21 mouse cellular contexts compared by ENCODE assay signal in the genomic region with DNA sequence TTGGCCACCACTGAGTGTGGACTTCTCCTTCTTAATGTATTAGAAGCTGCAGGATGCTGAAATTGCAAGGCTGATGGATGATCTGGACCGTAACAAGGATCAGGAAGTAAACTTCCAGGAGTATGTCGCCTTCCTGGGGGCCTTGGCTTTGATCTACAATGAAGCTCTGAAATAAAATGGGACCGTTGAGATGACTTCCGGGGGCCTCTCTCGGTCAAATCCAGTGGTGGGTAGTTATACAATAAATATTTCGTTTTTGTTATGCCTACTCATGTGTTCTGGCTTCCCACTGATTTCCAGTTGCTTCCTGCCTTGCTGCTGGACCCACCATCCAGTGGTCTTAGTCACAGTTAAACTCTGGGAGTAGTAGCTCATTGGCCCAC. TPM values are rescaled to one million over a fixed set of nuclear protein-coding genes. Genes with fewer than 3 reads are reported as not detected.
DNase-seq lines count a peak whose midpoint lies in the region; ATAC-seq and TF ChIP-seq lines count a peak whose summit lies in the region.
"Had no signal": no experiment of that assay in that cellular context is flagged by ENCODE, and none has a peak within 500 bp of the region (broad histone marks: within the 10 kb centered on the region; RNA-seq: fewer than 3 reads in every experiment).

No protein-coding gene starts in this region.

- peak overlapping the region; percentile 4; the same call in 1 of the 2 replicates for H3K4me2 ChIP-seq in heart, embryonic 16.5 days (ENCODE audit: low read depth, low read length)
- H3K4me2 ChIP-seq in lung, embryonic 14.5 days = peak overlapping the region; percentile 67
- H3K4me2 ChIP-seq in embryonic facial prominence, embryonic 14.5 days (ENCODE audit: low read depth, low read length) = peak overlapping the region; percentile 75
- peak overlapping the region; percentile 69 for H3K4me2 ChIP-seq in stomach, embryonic 14.5 days (replicated peaks; ENCODE audit: low read depth, low read length)
- H3K4me2 ChIP-seq: hindbrain, embryonic 12.5 days had no signal

- H3K9me3 ChIP-seq in heart, embryonic 16.5 days (replicated peaks; ENCODE audit: control insufficient read depth, low read length) = no peaks in the 10 kb centered on the region
- H3K9me3 ChIP-seq in lung, embryonic 14.5 days (ENCODE audit: low read depth, low read length) = no peaks in the 10 kb centered on the region
- H3K9me3 ChIP-seq in embryonic facial prominence, embryonic 14.5 days (ENCODE audit: control insufficient read depth, low read length) = 0 out of 2 replicates have a peak, but pooled peaks cover 3% of the 10 kb centered on the region
- no peaks in the 10 kb centered on the region; the same call in 1 of the 2 replicates for H3K9me3 ChIP-seq in stomach, embryonic 14.5 days (ENCODE audit: control insufficient read depth, low read depth, low read length)
- H3K9me3 ChIP-seq: hindbrain, embryonic 12.5 days; midbrain, embryonic 10.5 days; neural tube, embryonic 12.5 days had no signal

- no peaks in the 10 kb centered on the region for H3K36me3 ChIP-seq in heart, embryonic 16.5 days (ENCODE audit: control insufficient read depth, insufficient read depth)
- no peaks in the 10 kb centered on the region for H3K36me3 ChIP-seq in lung, embryonic 14.5 days (ENCODE audit: insufficient read depth)
- H3K36me3 ChIP-seq in embryonic facial prominence, embryonic 14.5 days (ENCODE audit: control insufficient read depth, insufficient read depth, low read length) = no peaks in the 10 kb centered on the region
- H3K36me3 ChIP-seq in stomach, embryonic 14.5 days (ENCODE audit: control insufficient read depth, insufficient read depth, low read length) = no peaks in the 10 kb centered on the region
- H3K36me3 ChIP-seq: hindbrain, embryonic 12.5 days; midbrain, embryonic 10.5 days; neural tube, embryonic 12.5 days had no signal

- no peak for TF ChIP-seq CTCF in lung, embryonic 14.5 days (IDR thresholded peaks at IDR 0.05; ENCODE audit: low read depth)

- no peak for ATAC-seq in heart, embryonic 16.5 days (replicated peaks; ENCODE audit: extremely low read depth, insufficient read depth, low FRiP score)
- ATAC-seq in lung, embryonic 14.5 days (ENCODE audit: insufficient read depth) = no peak
- ATAC-seq in embryonic facial prominence, embryonic 14.5 days (ENCODE audit: low read depth) = no peak
- no peak for ATAC-seq in stomach, embryonic 14.5 days (ENCODE audit: insufficient number of reproducible peaks, insufficient read depth, low FRiP score, low read depth)

- H3K4me1 ChIP-seq in heart, embryonic 16.5 days (ENCODE audit: control insufficient read depth, insufficient read depth, low read length) = peaks cover 10% of the 10 kb centered on the region
- H3K4me1 ChIP-seq in lung, embryonic 14.5 days (ENCODE audit: insufficient read depth) = no peaks in the 10 kb centered on the region; the same call in 1 of the 2 replicates
- H3K4me1 ChIP-seq in embryonic facial prominence, embryonic 14.5 days (ENCODE audit: control insufficient read depth, insufficient read depth, low read length) = peaks cover 20% of the 10 kb centered on the region
- peaks cover 16% of the 10 kb centered on the region; the same call in 1 of the 2 replicates for H3K4me1 ChIP-seq in stomach, embryonic 14.5 days (ENCODE audit: control insufficient read depth, insufficient read depth, low read length)

- DNase-seq in heart, postnatal 4 days = no peak
- no peak for DNase-seq in lung, embryonic 14.5 days
- no peak for DNase-seq in lung, postnatal 10 days
- DNase-seq in embryonic facial prominence, embryonic 14.5 days (ENCODE audit: low spot score) = no peak
- no peak for DNase-seq in thymus, postnatal 4 days
- DNase-seq: adrenal gland, postnatal 36 days; cerebellum, adult 11-12 months; kidney, postnatal 25 days; spleen, adult 18-20 months; thymus, adult 2 months had no signal

- H3K27me3 ChIP-seq in heart, embryonic 16.5 days (ENCODE audit: control insufficient read depth, insufficient read depth, low read length) = no peaks in the 10 kb centered on the region
- H3K27me3 ChIP-seq in lung, embryonic 14.5 days (ENCODE audit: insufficient read depth, low read length) = no peaks in the 10 kb centered on the region
- H3K27me3 ChIP-seq in embryonic facial prominence, embryonic 14.5 days (replicated peaks; ENCODE audit: control insufficient read depth, insufficient read depth, low read length) = no peaks in the 10 kb centered on the region
- no peaks in the 10 kb centered on the region for H3K27me3 ChIP-seq in stomach, embryonic 14.5 days (ENCODE audit: control insufficient read depth, insufficient read depth, low read length)

- no peak overlapping the region for H3K27ac ChIP-seq in heart, embryonic 16.5 days (ENCODE audit: low read length)
- H3K27ac ChIP-seq in lung, embryonic 14.5 days (ENCODE audit: low read depth) = no peak overlapping the region
- H3K27ac ChIP-seq in embryonic facial prominence, embryonic 14.5 days (replicated peaks; ENCODE audit: low read depth, low read length) = no peak overlapping the region
- peak overlapping the region; percentile 80 for H3K27ac ChIP-seq in stomach, embryonic 14.5 days (ENCODE audit: low read length)
- H3K27ac ChIP-seq: hindbrain, embryonic 12.5 days; midbrain, embryonic 10.5 days; neural tube, embryonic 12.5 days had no signal

- H3K9ac ChIP-seq in heart, embryonic 16.5 days (ENCODE audit: low read length) = no peak overlapping the region
- H3K9ac ChIP-seq in lung, embryonic 14.5 days = no peak overlapping the region
- H3K9ac ChIP-seq in embryonic facial prominence, embryonic 14.5 days (ENCODE audit: low read depth, low read length) = no peak overlapping the region
- H3K9ac ChIP-seq in stomach, embryonic 14.5 days (replicated peaks; ENCODE audit: low read depth, low read length) = no peak overlapping the region
- H3K9ac ChIP-seq: hindbrain, embryonic 12.5 days; neural tube, embryonic 12.5 days had no signal

- 82% methylated on average over 6 of the region's 6 CpGs for WGBS in heart, embryonic 16.5 days
- 86% methylated on average over 6 of the region's 6 CpGs for WGBS in lung, embryonic 14.5 days
- 85% methylated on average over 6 of the region's 6 CpGs for whole genome bisulfite sequencing in embryonic facial prominence, embryonic 14.5 days
- 84% methylated on average over 6 of the region's 6 CpGs for WGBS in stomach, embryonic 14.5 days

- no peak overlapping the region for H3K4me3 ChIP-seq in heart, embryonic 16.5 days (ENCODE audit: low read length)
- H3K4me3 ChIP-seq in lung, embryonic 14.5 days (ENCODE audit: low read depth, low read length) = no peak overlapping the region
- no peak overlapping the region for H3K4me3 ChIP-seq in embryonic facial prominence, embryonic 14.5 days (ENCODE audit: low read depth, low read length)
- peak overlapping the region; percentile 35; the same call in 1 of the 2 replicates for H3K4me3 ChIP-seq in stomach, embryonic 14.5 days (ENCODE audit: low read depth, low read length)
- H3K4me3 ChIP-seq: hindbrain, embryonic 12.5 days; midbrain, embryonic 10.5 days; neural tube, embryonic 12.5 days had no signal

RNA-seq across cellular contexts. Expression of gene S100a6, which starts 1.5 kb away (rescaled TPM):
- polyA plus RNA-seq in heart, embryonic 16.5 days (2015; fragmentation: Nextera tagmentation; extraction: Ambion mirVana) = 56.9 and 61.6 TPM in 2 replicates
- total RNA-seq in heart, postnatal 4 days (2021) = 10 to 100 TPM; 72.1 to 75.9 TPM
- 84.2 and 100 TPM in 2 replicates for polyA plus RNA-seq in lung, embryonic 14.5 days (2014; fragmentation: Nextera tagmentation; extraction: Ambion mirVana)
- 190 and 334 TPM in 2 replicates for polyA plus RNA-seq in embryonic facial prominence, embryonic 14.5 days (2014; fragmentation: Nextera tagmentation; extraction: Ambion mirVana)
- polyA plus RNA-seq in stomach, embryonic 14.5 days (2014; fragmentation: Nextera tagmentation; extraction: Ambion mirVana) = 418 and 466 TPM in 2 replicates

RNA-seq across cellular contexts. Expression of gene S100a5, which starts 5.8 kb away (rescaled TPM):
- not detected in 2 replicates for polyA plus RNA-seq in heart, embryonic 16.5 days (2015; fragmentation: Nextera tagmentation; extraction: Ambion mirVana)
- not detected for total RNA-seq in heart, postnatal 4 days (2021)
- polyA plus RNA-seq in lung, embryonic 14.5 days (2014; fragmentation: Nextera tagmentation; extraction: Ambion mirVana) = not detected in 2 replicates
- polyA plus RNA-seq in embryonic facial prominence, embryonic 14.5 days (2014; fragmentation: Nextera tagmentation; extraction: Ambion mirVana) = 1.6 TPM in 1 of 2 replicates, not detected in the other
- polyA plus RNA-seq in stomach, embryonic 14.5 days (2014; fragmentation: Nextera tagmentation; extraction: Ambion mirVana) = 0.71 TPM in 1 of 2 replicates, not detected in the other
- total RNA-seq: adrenal gland, postnatal 36 days; heart, adult 18-20 months; left cerebral cortex, adult 2 months; MEL had no signal
- polyA plus RNA-seq: cortical plate, adult 2 months; hindbrain, embryonic 12.5 days; limb, embryonic 14.5 days; midbrain, embryonic 10.5 days; neural tube, embryonic 12.5 days; thymus, adult 2 months had no signal

RNA-seq across cellular contexts. Expression of gene S100a4, which starts 10.6 kb away (rescaled TPM):
- polyA plus RNA-seq in heart, embryonic 16.5 days (2015; fragmentation: Nextera tagmentation; extraction: Ambion mirVana) = 5.8 and 11.8 TPM in 2 replicates
- total RNA-seq in heart, postnatal 4 days (2021) = 1 to 10 TPM; 7.6 to 9.5 TPM
- 3.1 and 3.7 TPM in 2 replicates for polyA plus RNA-seq in lung, embryonic 14.5 days (2014; fragmentation: Nextera tagmentation; extraction: Ambion mirVana)
- polyA plus RNA-seq in embryonic facial prominence, embryonic 14.5 days (2014; fragmentation: Nextera tagmentation; extraction: Ambion mirVana) = 16.8 and 22.9 TPM in 2 replicates
- 5.5 and 7.4 TPM in 2 replicates for polyA plus RNA-seq in stomach, embryonic 14.5 days (2014; fragmentation: Nextera tagmentation; extraction: Ambion mirVana)

RNA-seq across cellular contexts. Expression of gene Gm42674, which starts 12.4 kb away (rescaled TPM):
- polyA plus RNA-seq in heart, embryonic 16.5 days (2015; fragmentation: Nextera tagmentation; extraction: Ambion mirVana) = not detected in 2 replicates
- total RNA-seq in heart, postnatal 4 days (2021) = not detected
- polyA plus RNA-seq in lung, embryonic 14.5 days (2014; fragmentation: Nextera tagmentation; extraction: Ambion mirVana) = not detected in 2 replicates
- polyA plus RNA-seq in embryonic facial prominence, embryonic 14.5 days (2014; fragmentation: Nextera tagmentation; extraction: Ambion mirVana) = not detected in 2 replicates
- not detected in 2 replicates for polyA plus RNA-seq in stomach, embryonic 14.5 days (2014; fragmentation: Nextera tagmentation; extraction: Ambion mirVana)
- total RNA-seq: adrenal gland, postnatal 36 days; heart, adult 18-20 months; left cerebral cortex, adult 2 months; MEL had no signal
- polyA plus RNA-seq: cortical plate, adult 2 months; frontal cortex, adult 2 months; hindbrain, embryonic 12.5 days; limb, embryonic 14.5 days; midbrain, embryonic 10.5 days; neural tube, embryonic 12.5 days; thymus, adult 2 months had no signal

RNA-seq across cellular contexts. Expression of gene S100a2, which starts 24.1 kb away (rescaled TPM):
- not detected in 2 replicates for polyA plus RNA-seq in heart, embryonic 16.5 days (2015; fragmentation: Nextera tagmentation; extraction: Ambion mirVana)
- not detected for total RNA-seq in heart, postnatal 4 days (2021)
- not detected in 2 replicates for polyA plus RNA-seq in lung, embryonic 14.5 days (2014; fragmentation: Nextera tagmentation; extraction: Ambion mirVana)
- not detected in 2 replicates for polyA plus RNA-seq in embryonic facial prominence, embryonic 14.5 days (2014; fragmentation: Nextera tagmentation; extraction: Ambion mirVana)
- polyA plus RNA-seq in stomach, embryonic 14.5 days (2014; fragmentation: Nextera tagmentation; extraction: Ambion mirVana) = not detected in 2 replicates
- total RNA-seq: adrenal gland, postnatal 36 days; heart, adult 18-20 months; left cerebral cortex, adult 2 months; MEL had no signal
- polyA plus RNA-seq: cortical plate, adult 2 months; frontal cortex, adult 2 months; hindbrain, embryonic 12.5 days; limb, embryonic 14.5 days; midbrain, embryonic 10.5 days; neural tube, embryonic 12.5 days; thymus, adult 2 months had no signal

Comparison
In these comparisons a context has a peak if more than half of its experiments do, and no peak if none do; other contexts are left out.
1. H3K4me2 ChIP-seq: peak in every context shown above with its lines; median percentile 75 in embryonic facial prominence, embryonic 14.5 days; 69 in stomach, embryonic 14.5 days; 67 in lung, embryonic 14.5 days; 4 in heart, embryonic 16.5 days.